Mouse (Mus musculus) intestine, postnatal 0 days (tissue): Measurements from ENCODE around the gene Entpd7. TPM values are rescaled to one million over a fixed set of nuclear protein-coding genes. Genes with fewer than 3 reads are reported as not detected.

ENCODE experiments used
- ATAC-seq: fragments of 200-750 bp; cut with Nextera tagmentation; 2 replicates; pipeline ENCODE4 v1.8.0; 2017; ENCODE audit warnings: mild to moderate bottlenecking, moderate TSS enrichment, moderate library complexity
- H3K27ac ChIP-seq: fragments of 300-500 bp; sonication (generic); 2 replicates; pipeline ENCODE4 v1.5.1; 2014; ENCODE audit warnings: mild to moderate bottlenecking, low read depth, low read length, moderate library complexity
- H3K27me3 ChIP-seq: fragments of 300-500 bp; sonication (generic); replicated peaks from 2 replicates; pipeline ENCODE4 v1.6.1; 2014; ENCODE audit warnings: low read length, mixed read lengths; ENCODE audit not compliant: control insufficient read depth, insufficient read depth
- H3K36me3 ChIP-seq: fragments of 300-500 bp; sonication (generic); 2 replicates; pipeline ENCODE4 v1.6.1; 2014; ENCODE audit warnings: mild to moderate bottlenecking, moderate library complexity; ENCODE audit not compliant: control insufficient read depth, insufficient read depth
- H3K4me1 ChIP-seq: fragments of 300-500 bp; sonication (generic); replicated peaks from 2 replicates; pipeline ENCODE4 v1.6.1; 2014; ENCODE audit warnings: antibody characterized with exemption, low read length, mixed read lengths; ENCODE audit not compliant: control insufficient read depth, insufficient read depth
- H3K4me2 ChIP-seq: fragments of 300-500 bp; sonication (generic); replicated peaks from 2 replicates; pipeline ENCODE4 v1.6.1; 2014; ENCODE audit warnings: low read depth, mild to moderate bottlenecking, moderate library complexity
- H3K4me3 ChIP-seq: fragments of 300-500 bp; sonication (generic); 2 replicates; pipeline ENCODE4 v1.5.1; 2014; ENCODE audit warnings: low read depth, low read length
- H3K9ac ChIP-seq: fragments of 300-500 bp; sonication (generic); 2 replicates; pipeline ENCODE4 v1.6.1; 2014; ENCODE audit warnings: mild to moderate bottlenecking, low read depth, low read length
- H3K9me3 ChIP-seq: fragments of 300-500 bp; sonication (generic); 2 replicates; pipeline ENCODE4 v1.6.1; 2016; ENCODE audit warnings: mixed run types; ENCODE audit not compliant: control insufficient read depth
- CTCF ChIP-seq: sonication (generic); IDR thresholded peaks from 2 replicates; pipeline ENCODE4 v1.5.1; 2016; ENCODE audit warnings: low read depth, mild to moderate bottlenecking, control low read depth, antibody characterized with exemption, moderate library complexity
- WGBS: fragments of 180-500 bp; shearing (Covaris S2); extraction: QIAGEN DNeasy Blood & Tissue Kit; methylation state at CpG from one replicate; pipeline ENCODE4 v1.1.7; 2014; 5-methylcytosine and 5-hydroxymethylcytosine counted together
- polyA plus RNA-seq: library from polyadenylated mRNA; unstranded; fragments of >200 nt; fragmentation: Nextera tagmentation; extraction: Ambion mirVana; gene quantifications from 2 replicates; pipeline ENCODE4 v1.2.1, GENCODE M21; 2015

Entpd7 gene
- polyA plus RNA-seq, 1 experiment from 2014 or later = 65.2 TPM

GRCm38 (mm10) chr19:43711971-43712370, 22.5 kb downstream of the Entpd7 start:
- H3K27ac ChIP-seq = peak overlapping the region; percentile 90; the same call in 1 of the 2 replicates
- no peak overlapping the region for H3K4me3 ChIP-seq
- H3K9ac ChIP-seq = no peak overlapping the region
- ATAC-seq = no peak
- 72% methylated on average over 5 of the region's 5 CpGs for WGBS
- H3K36me3 ChIP-seq = peaks cover 55% of the 10 kb centered on the region
- no peaks in the 10 kb centered on the region; the same call in none of the 2 replicates for H3K4me1 ChIP-seq
- H3K4me2 ChIP-seq = no peak overlapping the region
- H3K9me3 ChIP-seq = no peaks in the 10 kb centered on the region
- TF ChIP-seq CTCF = no peak
- H3K27me3 ChIP-seq = no peaks in the 10 kb centered on the region

- Histone ChIP-seq H3K36me3 (peaks cover 87% of the 10 kb centered on the region), H3K9ac (no peak overlapping the region), H3K4me2 (no peak overlapping the region), H3K9me3 (no peaks in the 10 kb centered on the region), H3K4me1 (no peaks in the 10 kb centered on the region), H3K27ac (no peak overlapping the region), H3K4me3 (no peak overlapping the region), H3K27me3 (no peaks in the 10 kb centered on the region)
- no peak for TF ChIP-seq CTCF
- ATAC-seq = no peak
- WGBS = 95% methylated on average over 11 of the region's 11 CpGs
Measured at GRCm38 (mm10) chr19:43720061-43720460, 30.6 kb downstream of the Entpd7 start.

- no peaks in the 10 kb centered on the region for H3K9me3 ChIP-seq
- WGBS = 85% methylated on average over 8 of the region's 8 CpGs
- H3K36me3 ChIP-seq = peaks cover 92% of the 10 kb centered on the region
Measured at GRCm38 (mm10) chr19:43722891-43723290, 33.4 kb downstream of the Entpd7 start.

GRCm38 (mm10) chr19:43723501-43723900, 34.0 kb downstream of the Entpd7 start:
- no peak for TF ChIP-seq CTCF
- Histone ChIP-seq H3K9me3 (no peaks in the 10 kb centered on the region), H3K27me3 (no peaks in the 10 kb centered on the region), H3K27ac (no peak overlapping the region), H3K36me3 (peaks cover 92% of the 10 kb centered on the region), H3K4me2 (no peak overlapping the region), H3K9ac (no peak overlapping the region), H3K4me3 (no peak overlapping the region), H3K4me1 (no peaks in the 10 kb centered on the region)
- whole genome bisulfite sequencing = 78% methylated on average over 10 of the region's 10 CpGs
- ATAC-seq = no peak

More at GRCm38 (mm10) chr19:43722891-43723290, 33.4 kb downstream of the Entpd7 start:
- Histone ChIP-seq H3K27ac (no peak overlapping the region), H3K4me3 (no peak overlapping the region), H3K4me2 (no peak overlapping the region), H3K4me1 (no peaks in the 10 kb centered on the region), H3K9ac (no peak overlapping the region), H3K27me3 (no peaks in the 10 kb centered on the region)
- no peak for ATAC-seq
- no peak for TF ChIP-seq CTCF

- 92% methylated on average over 20 of the region's 20 CpGs for WGBS
- H3K27me3 ChIP-seq = no peaks in the 10 kb centered on the region
- no peak overlapping the region for H3K4me3 ChIP-seq
- H3K9ac ChIP-seq = no peak overlapping the region
- H3K4me1 ChIP-seq = no peaks in the 10 kb centered on the region
- no peak for ATAC-seq
- no peak overlapping the region for H3K27ac ChIP-seq
- no peak for TF ChIP-seq CTCF
- no peaks in the 10 kb centered on the region for H3K9me3 ChIP-seq
- H3K4me2 ChIP-seq = no peak overlapping the region
- H3K36me3 ChIP-seq = peaks cover 92% of the 10 kb centered on the region
Measured at GRCm38 (mm10) chr19:43724194-43724593, 34.7 kb downstream of the Entpd7 start.

GRCm38 (mm10) chr19:43724821-43725220, 35.3 kb downstream of the Entpd7 start:
- no peaks in the 10 kb centered on the region for H3K4me1 ChIP-seq
- TF ChIP-seq CTCF = no peak
- H3K4me2 ChIP-seq = no peak overlapping the region
- 92% methylated on average over 7 of the region's 7 CpGs for WGBS
- ATAC-seq = no peak
- no peaks in the 10 kb centered on the region for H3K9me3 ChIP-seq
- peaks cover 89% of the 10 kb centered on the region for H3K36me3 ChIP-seq
- H3K27ac ChIP-seq = no peak overlapping the region
- no peaks in the 10 kb centered on the region for H3K27me3 ChIP-seq
- no peak overlapping the region for H3K4me3 ChIP-seq
- no peak overlapping the region for H3K9ac ChIP-seq
